29 mouse cellular contexts compared by ENCODE assay signal in genomic region chr8:46266801-46267200, GRCm38 (mm10). TPM values are rescaled to one million over a fixed set of nuclear protein-coding genes. Genes with fewer than 3 reads are reported as not detected.
DNase-seq lines count a peak whose midpoint lies in the region; ATAC-seq lines count a peak whose summit lies in the region.
"Had no signal": no experiment of that assay in that cellular context is flagged by ENCODE, and none has a peak within 500 bp of the region (broad histone marks: within the 10 kb centered on the region; RNA-seq: fewer than 3 reads in every experiment).

No protein-coding gene starts in this region.

- no peaks in the 10 kb centered on the region for H3K9me3 ChIP-seq in heart, embryonic 10.5 days
- no peaks in the 10 kb centered on the region for H3K9me3 ChIP-seq in midbrain, embryonic 11.5 days (ENCODE audit: control insufficient read depth, low read length)
- H3K9me3 ChIP-seq in midbrain, embryonic 16.5 days (replicated peaks; ENCODE audit: control insufficient read depth, low read length, poor library complexity, severe bottlenecking), result no peaks in the 10 kb centered on the region
- H3K9me3 ChIP-seq: embryonic facial prominence, embryonic 13.5 days; embryonic facial prominence, embryonic 15.5 days; forebrain, embryonic 10.5 days; forebrain, embryonic 12.5 days had no signal

- peak; percentile 82 for DNase-seq in heart, adult 11 months
- no peak for DNase-seq in heart, embryonic 10.5 days (ENCODE audit: low spot score)
- peak; percentile 4 for DNase-seq in heart, adult 8-10 months (ENCODE audit: low spot score)
- no peak for DNase-seq in heart, postnatal 10 days
- peak; percentile 36 for DNase-seq in kidney, postnatal 10 days
- DNase-seq in kidney, adult 18-20 months, result no peak
- DNase-seq in midbrain, embryonic 11.5 days (ENCODE audit: low spot score, missing footprints), result no peak
- DNase-seq: adrenal gland, adult 2 months; adrenal gland, postnatal 10 days; adrenal gland, postnatal 25 days; cerebellum, adult 11 months; cerebellum, adult 18-20 months; cerebellum, adult 8-10 months; cerebellum, adult 9-11 months; cerebellum, postnatal 14 days; cerebellum, postnatal 36 days; embryo, embryonic 11 days had no signal

- peaks cover 4% of the 10 kb centered on the region; the same call in 1 of the 2 replicates for H3K4me1 ChIP-seq in heart, embryonic 10.5 days
- H3K4me1 ChIP-seq in midbrain, embryonic 11.5 days (ENCODE audit: control insufficient read depth, insufficient read depth, low read length), result peaks cover 17% of the 10 kb centered on the region
- no peaks in the 10 kb centered on the region for H3K4me1 ChIP-seq in midbrain, embryonic 16.5 days (ENCODE audit: control insufficient read depth, insufficient read depth, low read length)
- H3K4me1 ChIP-seq: embryonic facial prominence, embryonic 13.5 days; embryonic facial prominence, embryonic 15.5 days had no signal

- H3K4me3 ChIP-seq in heart, embryonic 10.5 days, result no peak overlapping the region
- H3K4me3 ChIP-seq in midbrain, embryonic 11.5 days (ENCODE audit: low read depth, low read length), result no peak overlapping the region
- H3K4me3 ChIP-seq in midbrain, embryonic 16.5 days (ENCODE audit: low read depth, low read length), result no peak overlapping the region
- H3K4me3 ChIP-seq: embryonic facial prominence, embryonic 13.5 days; embryonic facial prominence, embryonic 15.5 days; erythroblast, embryonic 14.5 days; forebrain, embryonic 10.5 days; forebrain, embryonic 12.5 days had no signal

- no peaks in the 10 kb centered on the region for H3K36me3 ChIP-seq in heart, embryonic 10.5 days
- no peaks in the 10 kb centered on the region for H3K36me3 ChIP-seq in midbrain, embryonic 11.5 days (ENCODE audit: control insufficient read depth, insufficient read depth, low read length)
- H3K36me3 ChIP-seq in midbrain, embryonic 16.5 days (ENCODE audit: control insufficient read depth, insufficient read depth, low read length), result no peaks in the 10 kb centered on the region
- H3K36me3 ChIP-seq: embryonic facial prominence, embryonic 13.5 days; embryonic facial prominence, embryonic 15.5 days; forebrain, embryonic 10.5 days; forebrain, embryonic 12.5 days had no signal

- no peak overlapping the region for H3K27ac ChIP-seq in heart, embryonic 10.5 days
- H3K27ac ChIP-seq in midbrain, embryonic 11.5 days (ENCODE audit: low read depth, low read length), result no peak overlapping the region
- no peak overlapping the region for H3K27ac ChIP-seq in midbrain, embryonic 16.5 days (ENCODE audit: low read length)
- H3K27ac ChIP-seq: embryonic facial prominence, embryonic 13.5 days; embryonic facial prominence, embryonic 15.5 days; forebrain, embryonic 10.5 days; forebrain, embryonic 12.5 days had no signal

- WGBS in heart, embryonic 10.5 days, result 65% methylated on average over 4 of the region's 4 CpGs
- 37% methylated on average over 4 of the region's 4 CpGs for WGBS in midbrain, embryonic 11.5 days
- WGBS in midbrain, embryonic 16.5 days, result 45% methylated on average over 4 of the region's 4 CpGs

- H3K4me2 ChIP-seq in midbrain, embryonic 11.5 days, result no peak overlapping the region
- H3K4me2 ChIP-seq in midbrain, embryonic 16.5 days (ENCODE audit: low read length), result no peak overlapping the region
- H3K4me2 ChIP-seq: embryonic facial prominence, embryonic 13.5 days; embryonic facial prominence, embryonic 15.5 days; forebrain, embryonic 12.5 days had no signal

- ATAC-seq in midbrain, embryonic 11.5 days (ENCODE audit: low FRiP score), result peak; percentile 30; the same call in 1 of the 2 replicates
- ATAC-seq in midbrain, embryonic 16.5 days, result no peak
- ATAC-seq: forebrain, embryonic 14.5 days; forebrain, embryonic 16.5 days had no signal

- intact Hi-C loops in heart, postnatal 10 days (cut with DNase I), result no loop called here

- H3K9ac ChIP-seq in midbrain, embryonic 11.5 days (ENCODE audit: low read length), result no peak overlapping the region
- no peak overlapping the region for H3K9ac ChIP-seq in midbrain, embryonic 16.5 days (ENCODE audit: low read depth, low read length)
- H3K9ac ChIP-seq: embryonic facial prominence, embryonic 13.5 days; embryonic facial prominence, embryonic 15.5 days; forebrain, embryonic 12.5 days had no signal

- no peaks in the 10 kb centered on the region for H3K27me3 ChIP-seq in heart, embryonic 10.5 days (ENCODE audit: insufficient read depth, poor library complexity, severe bottlenecking)
- no peaks in the 10 kb centered on the region for H3K27me3 ChIP-seq in midbrain, embryonic 11.5 days (ENCODE audit: control insufficient read depth, insufficient read depth, low read length)
- no peaks in the 10 kb centered on the region for H3K27me3 ChIP-seq in midbrain, embryonic 16.5 days (ENCODE audit: control insufficient read depth, insufficient read depth, low read depth, low read length)
- H3K27me3 ChIP-seq: embryonic facial prominence, embryonic 15.5 days; forebrain, embryonic 12.5 days had no signal

RNA-seq across cellular contexts. Expression of gene Helt, which starts 27.7 kb away (rescaled TPM):
- polyA plus RNA-seq in heart, embryonic 10.5 days (2016; fragmentation: Nextera tagmentation; extraction: Ambion mirVana), result not detected in 2 replicates
- 1 to 10 TPM in 3 of 4 experiments, under 1 TPM in 1; 0.92 to 4.2 (median 3.3) TPM for total RNA-seq in heart, adult 8-10 months (2022)
- not detected for total RNA-seq in heart, postnatal 10 days (2021)
- polyA plus RNA-seq in midbrain, embryonic 11.5 days (2014; fragmentation: Nextera tagmentation; extraction: Ambion mirVana), result 48.9 and 49.0 TPM in 2 replicates
- 2.8 and 3.2 TPM in 2 replicates for polyA plus RNA-seq in midbrain, embryonic 16.5 days (2015; fragmentation: Nextera tagmentation; extraction: Ambion mirVana)
- total RNA-seq: adrenal gland, adult 2 months; adrenal gland, postnatal 10 days; adrenal gland, postnatal 25 days; common myeloid progenitor, adult 5-6 weeks; ES-E14; MEL had no signal
- polyA plus RNA-seq: C2C12; embryonic facial prominence, embryonic 13.5 days; erythroblast, embryonic 14.5 days had no signal

RNA-seq across cellular contexts. Expression of gene Slc25a4, which starts 55.7 kb away (rescaled TPM):
- 1,300 and 1,795 TPM in 2 replicates for polyA plus RNA-seq in heart, embryonic 10.5 days (2016; fragmentation: Nextera tagmentation; extraction: Ambion mirVana)
- total RNA-seq in heart, adult 8-10 months (2022), result 1,000 to 10,000 TPM; 4,428 to 5,209 (median 4,678) TPM
- 1,000 to 10,000 TPM; 3,766 to 3,984 TPM for total RNA-seq in heart, postnatal 10 days (2021)
- 477 and 504 TPM in 2 replicates for polyA plus RNA-seq in midbrain, embryonic 11.5 days (2014; fragmentation: Nextera tagmentation; extraction: Ambion mirVana)
- polyA plus RNA-seq in midbrain, embryonic 16.5 days (2015; fragmentation: Nextera tagmentation; extraction: Ambion mirVana), result 889 and 969 TPM in 2 replicates

Comparison
In these comparisons a context has a peak if more than half of its experiments do, and no peak if none do; other contexts are left out.
1. DNase-seq: peak in heart, adult 11 months (single experiment), heart, adult 8-10 months (single experiment) and kidney, postnatal 10 days (single experiment); none in heart, embryonic 10.5 days (single experiment), heart, postnatal 10 days (0 of 2), kidney, adult 18-20 months (single experiment) and midbrain, embryonic 11.5 days (single experiment).
2. RNA of gene Helt, which starts 27.7 kb away (polyA plus RNA-seq): 48.9 to 49.0 TPM in midbrain, embryonic 11.5 days; 2.8 to 3.2 TPM in midbrain, embryonic 16.5 days and not detected in heart, embryonic 10.5 days; every median in the first group is over 10 times any median in the second.